Comparison of ENCODE assay signal across 9 mouse cellular contexts in the genomic region with DNA sequence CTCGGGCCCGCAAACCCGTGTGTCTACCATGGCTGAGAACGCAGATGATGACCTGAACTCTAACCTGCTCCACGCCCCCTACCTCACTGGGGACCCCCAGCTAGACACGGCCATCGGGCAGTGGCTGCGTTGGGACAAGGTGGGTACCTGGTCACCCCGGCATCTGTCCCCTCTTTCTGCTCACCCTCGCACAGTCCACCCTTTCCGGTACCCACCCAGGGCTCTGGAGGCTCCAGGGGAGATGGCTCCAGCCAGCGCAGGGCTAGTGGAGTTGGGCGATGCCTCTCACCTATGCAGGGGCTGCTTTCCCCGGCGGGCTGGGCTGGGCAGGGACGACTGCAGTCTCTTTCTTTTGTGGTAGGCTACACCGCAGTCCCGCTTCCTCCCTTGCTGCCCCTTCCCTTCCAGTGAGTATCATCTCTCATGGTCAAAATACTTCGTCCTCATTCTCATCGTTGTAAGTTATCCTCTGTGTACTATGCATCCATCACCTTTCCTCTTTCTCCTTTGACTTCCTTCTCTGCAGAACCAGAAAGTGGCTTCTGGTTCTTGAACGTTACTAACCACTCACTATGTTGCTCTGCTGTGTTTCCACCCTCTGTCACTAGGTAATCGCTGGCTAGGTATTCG. TPM values are rescaled to one million over a fixed set of nuclear protein-coding genes. Genes with fewer than 3 reads are reported as not detected.
DNase-seq lines count a peak whose midpoint lies in the region; ATAC-seq and TF ChIP-seq lines count a peak whose summit lies in the region.
"Had no signal": no experiment of that assay in that cellular context is flagged by ENCODE, and none has a peak within 500 bp of the region (broad histone marks: within the 10 kb centered on the region; RNA-seq: fewer than 3 reads in every experiment).

No protein-coding gene starts in this region.

- WGBS in heart, adult 2 months: 2% methylated on average over 23 of the region's 23 CpGs
- WGBS in forebrain, embryonic 11.5 days: under 1% methylated on average over 23 of the region's 23 CpGs
- under 1% methylated on average over 23 of the region's 23 CpGs for WGBS in midbrain, embryonic 14.5 days

- DNase-seq in heart, adult 2 months: no peak
- no peak for DNase-seq in heart, postnatal 36 days
- peak; percentile 62 for DNase-seq in A20 (ENCODE audit: low read depth, low spot score)
- peak; percentile 46 for DNase-seq in ZHBTc4 (ENCODE audit: low read depth, low spot score)
- peak; percentile 66 for DNase-seq in forebrain, embryonic 11.5 days (ENCODE audit: low spot score)
- peak; percentile 42 to 55 for DNase-seq in kidney, postnatal 4 days
- peak; percentile 61 for DNase-seq in midbrain, embryonic 14.5 days
- DNase-seq in testis, postnatal 10 days (ENCODE audit: low spot score): peak; percentile 61

- no peaks in the 10 kb centered on the region for H3K79me2 ChIP-seq in heart, adult 2 months (replicated peaks; ENCODE audit: control insufficient read depth, insufficient read depth, low read length)

- no peaks in the 10 kb centered on the region for H3K27me3 ChIP-seq in heart, adult 2 months (ENCODE audit: control insufficient read depth, insufficient read depth, low read length)
- H3K27me3 ChIP-seq in forebrain, embryonic 11.5 days (ENCODE audit: control insufficient read depth, insufficient read depth, low read length): no peaks in the 10 kb centered on the region
- H3K27me3 ChIP-seq in midbrain, embryonic 14.5 days (ENCODE audit: control insufficient read depth, insufficient read depth, low read length): no peaks in the 10 kb centered on the region

- peak overlapping the region; percentile 83 for H3K4me3 ChIP-seq in heart, adult 2 months
- peak overlapping the region; percentile 74 for H3K4me3 ChIP-seq in forebrain, embryonic 11.5 days (ENCODE audit: low read depth, low read length)
- peak overlapping the region; percentile 89 for H3K4me3 ChIP-seq in midbrain, embryonic 14.5 days (replicated peaks; ENCODE audit: low read depth, low read length)

- TF ChIP-seq CTCF in heart, adult 2 months (IDR thresholded peaks at IDR 0.05): no peak

- H3K27ac ChIP-seq in heart, adult 2 months: peak overlapping the region; percentile 72
- H3K27ac ChIP-seq in forebrain, embryonic 11.5 days (ENCODE audit: low read depth, low read length): peak overlapping the region; percentile 82
- peak overlapping the region; percentile 92 for H3K27ac ChIP-seq in midbrain, embryonic 14.5 days (replicated peaks; ENCODE audit: low read depth, low read length)

- TF ChIP-seq EP300 in heart, adult 2 months (IDR thresholded peaks at IDR 0.05; ENCODE audit: insufficient read depth, low read depth, low read length): no peak

- peak overlapping the region; percentile 98 for H3K4me2 ChIP-seq in forebrain, embryonic 11.5 days (ENCODE audit: low read depth, low read length, severe bottlenecking)
- peak overlapping the region; percentile 75 for H3K4me2 ChIP-seq in midbrain, embryonic 14.5 days (ENCODE audit: low read length)

- intact Hi-C loops in heart, adult 2 months (cut with DNase I): no loop called here
- intact Hi-C loops in heart, postnatal 36 days (cut with DNase I): loop anchor here (2.0 kb wide), 1 partner anchor 107 kb away; a partner anchor contains a TSS

- peak overlapping the region; percentile 84 for H3K9ac ChIP-seq in heart, adult 2 months (ENCODE audit: low read depth, low read length)
- H3K9ac ChIP-seq in forebrain, embryonic 11.5 days (ENCODE audit: low read length): peak overlapping the region; percentile 74
- H3K9ac ChIP-seq in midbrain, embryonic 14.5 days (replicated peaks; ENCODE audit: low read length): peak overlapping the region; percentile 90

- no peaks in the 10 kb centered on the region for H3K4me1 ChIP-seq in heart, adult 2 months (ENCODE audit: control insufficient read depth, insufficient read depth, low read length)
- H3K4me1 ChIP-seq in forebrain, embryonic 11.5 days (replicated peaks; ENCODE audit: control insufficient read depth, insufficient read depth, low read length): peaks cover 3% of the 10 kb centered on the region; the same call in 1 of the 2 replicates
- H3K4me1 ChIP-seq in midbrain, embryonic 14.5 days (ENCODE audit: control insufficient read depth, insufficient read depth, low read length): peaks cover 15% of the 10 kb centered on the region

- no peak; the same call in 1 of the 2 replicates for ATAC-seq in forebrain, embryonic 11.5 days (replicated peaks; ENCODE audit: low FRiP score)
- ATAC-seq in midbrain, embryonic 14.5 days (ENCODE audit: low FRiP score, low TSS enrichment): peak; percentile 51

- H3K9me3 ChIP-seq in forebrain, embryonic 11.5 days (ENCODE audit: control insufficient read depth, low read length): no peaks in the 10 kb centered on the region
- no peaks in the 10 kb centered on the region for H3K9me3 ChIP-seq in midbrain, embryonic 14.5 days (ENCODE audit: control insufficient read depth, low read length)

- H3K36me3 ChIP-seq in heart, adult 2 months (ENCODE audit: control insufficient read depth, insufficient read depth, low read length): no peaks in the 10 kb centered on the region
- no peaks in the 10 kb centered on the region for H3K36me3 ChIP-seq in forebrain, embryonic 11.5 days (ENCODE audit: control insufficient read depth, insufficient read depth, low read length)
- H3K36me3 ChIP-seq in midbrain, embryonic 14.5 days (ENCODE audit: control insufficient read depth, insufficient read depth, low read length): no peaks in the 10 kb centered on the region

- TF ChIP-seq POLR2A in heart, adult 2 months (IDR thresholded peaks at IDR 0.05; ENCODE audit: insufficient read depth, low read depth, low read length): no peak

RNA-seq across cellular contexts. Expression of a gene that starts 0.8 kb away (rescaled TPM):
- 1 to 10 TPM; 7.0 TPM for total RNA-seq in heart, adult 2 months (2021)
- polyA plus RNA-seq in heart, adult 2 months (2012; rRNA removed): 1.5 and 2.2 TPM in 2 replicates
- 1 to 10 TPM; 6.4 to 8.6 TPM for total RNA-seq in heart, postnatal 36 days (2021)
- polyA plus RNA-seq in forebrain, embryonic 11.5 days (2014; fragmentation: Nextera tagmentation; extraction: Ambion mirVana): 5.2 and 6.2 TPM in 2 replicates
- 30.3 and 38.3 TPM in 2 replicates for polyA plus RNA-seq in midbrain, embryonic 14.5 days (2014; fragmentation: Nextera tagmentation; extraction: Ambion mirVana)

RNA-seq across cellular contexts. Expression of a gene that starts 51.7 kb away (rescaled TPM):
- under 1 TPM; 0.59 to 0.94 TPM for total RNA-seq in heart, adult 2 months (2021)
- 2.0 and 2.2 TPM in 2 replicates for polyA plus RNA-seq in heart, adult 2 months (2012; rRNA removed)
- under 1 TPM; 0.81 to 1.00 TPM for total RNA-seq in heart, postnatal 36 days (2021)
- polyA plus RNA-seq in forebrain, embryonic 11.5 days (2014; fragmentation: Nextera tagmentation; extraction: Ambion mirVana): 3.3 and 4.1 TPM in 2 replicates
- 0.58 and 0.89 TPM in 2 replicates for polyA plus RNA-seq in midbrain, embryonic 14.5 days (2014; fragmentation: Nextera tagmentation; extraction: Ambion mirVana)

RNA-seq across cellular contexts. Expression of a gene that starts 57.3 kb away (rescaled TPM):
- total RNA-seq in heart, adult 2 months (2021): under 1 TPM; 0.16 to 0.45 TPM
- polyA plus RNA-seq in heart, adult 2 months (2012; rRNA removed): 0.33 and 0.38 TPM in 2 replicates
- under 1 TPM; 0.27 to 0.58 TPM for total RNA-seq in heart, postnatal 36 days (2021)
- 5.6 and 6.8 TPM in 2 replicates for polyA plus RNA-seq in forebrain, embryonic 11.5 days (2014; fragmentation: Nextera tagmentation; extraction: Ambion mirVana)
- polyA plus RNA-seq in midbrain, embryonic 14.5 days (2014; fragmentation: Nextera tagmentation; extraction: Ambion mirVana): 6.8 and 7.8 TPM in 2 replicates
- total RNA-seq: neutrophil, adult 5-6 weeks had no signal

Comparison
In these comparisons a context has a peak if more than half of its experiments do, and no peak if none do; other contexts are left out.
1. DNase-seq: peak in A20 (single experiment), ZHBTc4 (single experiment), forebrain, embryonic 11.5 days (single experiment), kidney, postnatal 4 days (2 of 2), midbrain, embryonic 14.5 days (single experiment) and testis, postnatal 10 days (single experiment); none in heart, adult 2 months (0 of 2) and heart, postnatal 36 days (0 of 2).
2. Peak in every context shown above with its lines, with median percentiles within 50 percentile points of each other: H3K27ac ChIP-seq, H3K4me3 ChIP-seq and H3K9ac ChIP-seq.